Mouse (Mus musculus) lung, postnatal 4 days (tissue): ENCODE results near the gene Dok7.

Experiments
- DNase-seq, 2 experiments: peaks; one replicate each; pipeline ENCODE4 v3.0.0; 2021

The Dok7 gene

DNA sequence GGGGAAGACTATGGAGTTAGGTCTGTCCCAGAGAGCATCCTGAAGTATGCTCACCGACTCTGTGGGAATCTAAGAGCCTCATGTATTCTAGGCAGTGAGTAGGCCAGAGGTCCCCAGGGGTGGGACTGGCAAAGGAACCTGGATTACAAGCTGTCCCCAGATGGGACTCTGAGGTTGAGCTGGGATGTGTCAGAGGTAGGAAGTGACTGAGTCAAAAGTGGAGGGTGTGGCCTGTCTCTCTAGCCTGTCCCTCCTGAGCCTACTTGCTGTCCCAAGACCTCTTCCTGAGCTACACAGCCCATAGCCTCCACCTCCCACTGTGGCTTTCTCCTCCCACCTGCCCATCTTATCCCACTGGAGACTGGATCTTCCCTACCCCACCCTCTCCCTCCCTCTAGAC lies 1.6 kb downstream of the Dok7 start:
- no peak for DNase-seq

DNA sequence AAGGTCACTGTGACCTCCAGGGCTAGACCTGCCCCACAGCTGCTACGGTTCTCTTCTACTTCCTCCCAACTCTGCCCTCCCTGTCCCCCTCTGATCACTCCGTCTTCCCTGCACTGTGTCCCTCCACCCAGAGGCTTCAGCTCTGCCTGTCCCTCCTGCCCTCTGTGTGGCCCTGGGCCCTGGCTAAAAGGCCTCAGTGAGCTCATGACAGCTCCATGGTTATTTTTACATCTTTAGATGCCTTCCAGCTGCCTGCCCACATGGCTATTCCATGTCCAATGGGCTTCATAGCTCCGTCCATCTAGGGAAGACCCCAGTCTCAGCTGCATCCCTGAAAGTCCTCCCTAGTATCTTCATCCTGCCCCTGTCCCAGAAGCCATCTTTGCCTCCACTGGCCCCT lies 3.5 kb downstream of the Dok7 start:
- no peak for DNase-seq

DNA sequence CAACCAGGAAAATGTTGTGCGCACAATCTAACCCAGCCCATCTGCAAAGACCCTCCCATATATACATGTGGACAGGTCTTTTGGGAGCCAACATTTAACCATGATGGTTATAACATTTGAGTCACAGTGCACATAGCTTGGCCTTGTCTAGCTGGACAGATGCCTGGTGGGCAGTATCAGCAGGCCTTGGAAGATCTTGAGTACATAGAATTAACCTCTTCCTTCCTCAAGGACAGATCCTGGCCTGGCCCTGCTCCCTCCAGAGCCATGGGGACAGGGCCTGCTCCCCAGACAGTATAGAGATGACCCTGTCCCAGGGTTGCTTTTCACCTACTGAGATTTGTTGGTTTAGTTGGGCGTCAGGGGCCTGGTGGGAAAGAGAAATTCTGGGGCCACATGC lies 13.3 kb downstream of the Dok7 start:
- DNase-seq, result no peak

DNA sequence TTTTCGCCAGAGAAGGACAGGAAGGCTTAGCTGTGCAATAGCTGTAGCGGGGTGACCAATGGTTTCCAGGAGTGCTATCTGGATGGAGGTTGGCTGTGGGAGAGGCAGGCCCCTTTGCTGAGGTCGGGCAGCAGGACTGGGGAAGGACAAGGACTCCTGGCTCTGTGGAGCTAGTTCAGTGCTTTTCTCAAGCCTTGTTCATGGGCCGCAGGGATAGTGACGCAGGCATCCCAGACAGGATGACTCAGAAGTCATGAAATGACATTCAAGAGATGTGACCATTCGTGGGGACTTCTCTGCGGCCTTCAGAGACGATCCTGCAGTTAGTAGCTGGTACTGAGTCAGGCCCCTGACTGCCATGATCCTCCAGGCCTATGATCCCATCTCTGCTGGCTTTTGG lies 13.7 kb downstream of the Dok7 start:
- DNase-seq, result no peak

GRCm38 (mm10) chr5:35070953-35071352 lies 14.4 kb downstream of the Dok7 start:
- DNase-seq, result no peak

DNA sequence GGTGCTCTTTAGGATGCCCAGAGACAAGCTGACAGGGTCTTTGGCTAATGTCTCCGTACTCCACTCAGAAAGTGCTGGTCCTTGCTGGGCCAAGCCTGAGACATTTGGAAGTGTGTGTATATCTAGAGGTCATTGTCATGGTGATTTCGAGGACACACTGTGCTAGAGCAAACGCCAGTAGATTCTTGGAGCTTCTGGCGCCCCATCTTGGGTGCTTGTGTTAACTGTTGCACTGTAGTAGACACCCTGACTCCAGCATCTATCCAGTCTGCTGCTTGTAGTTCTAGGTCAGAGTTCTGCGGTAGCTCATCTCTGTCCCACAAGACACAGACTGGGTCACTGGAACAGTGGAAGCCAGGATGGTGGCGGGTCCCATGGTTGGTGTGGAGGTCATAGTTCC lies 15.3 kb downstream of the Dok7 start:
- DNase-seq, result no peak

DNA sequence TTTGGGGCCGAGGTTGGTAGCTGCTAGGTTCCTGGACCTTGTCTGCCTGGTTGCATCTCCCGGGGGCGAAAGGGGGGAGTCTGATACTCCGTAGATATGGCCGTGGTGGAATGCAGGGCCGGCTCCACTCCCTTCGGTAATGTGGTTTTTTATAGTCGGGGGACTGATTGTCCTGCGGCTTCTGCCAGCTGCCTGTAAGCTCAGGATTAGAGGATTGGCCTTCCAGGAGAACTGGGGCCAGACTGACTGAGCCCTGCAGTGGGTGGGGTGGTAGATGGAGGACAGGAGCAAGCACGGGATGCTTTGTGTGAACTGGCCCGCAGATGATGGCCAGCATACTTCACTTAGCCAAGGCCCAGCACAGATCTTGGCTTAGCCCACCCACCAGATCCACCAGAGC lies 16.7 kb downstream of the Dok7 start:
- DNase-seq, result no peak

DNA sequence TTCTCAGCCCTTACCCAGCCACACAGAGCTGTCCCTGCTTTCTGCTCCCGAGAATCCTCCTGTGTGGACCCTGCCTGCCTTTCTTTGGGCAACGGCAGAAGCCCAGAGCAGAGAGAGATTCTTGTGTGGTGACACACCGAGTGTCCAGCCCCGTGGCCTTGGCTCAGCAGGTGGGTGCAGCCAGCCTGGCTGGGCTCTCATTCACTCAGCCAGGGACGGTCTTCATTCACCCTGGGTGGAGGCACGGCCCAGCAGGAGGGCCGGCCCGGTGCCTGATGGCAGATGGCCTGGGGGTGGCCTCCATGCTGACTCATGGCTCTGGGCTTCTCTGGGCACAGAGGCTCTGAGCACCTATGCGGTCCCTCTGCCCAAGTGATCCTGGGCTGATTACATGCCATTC lies 17.4 kb downstream of the Dok7 start:
- DNase-seq, result no peak

DNA sequence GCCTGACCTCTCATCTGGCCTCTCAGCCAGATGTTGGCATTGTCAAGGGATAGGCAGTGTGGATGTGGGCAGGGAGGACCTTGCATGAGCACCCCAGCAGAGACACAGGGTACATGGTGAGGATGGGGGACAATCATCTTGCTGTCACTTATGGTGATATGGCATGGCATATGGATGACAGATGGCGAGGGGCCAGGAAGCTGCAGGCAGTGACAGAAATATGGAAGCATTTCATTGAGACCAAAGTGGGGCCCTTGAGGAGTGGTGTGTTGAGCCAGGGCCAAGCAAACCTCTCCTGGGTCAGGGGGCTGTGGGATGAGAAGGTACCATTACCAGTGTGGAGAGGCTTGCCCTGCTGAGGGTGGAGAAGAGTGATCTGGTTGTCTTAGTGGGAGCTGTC lies 19.8 kb downstream of the Dok7 start:
- DNase-seq, result no peak

DNA sequence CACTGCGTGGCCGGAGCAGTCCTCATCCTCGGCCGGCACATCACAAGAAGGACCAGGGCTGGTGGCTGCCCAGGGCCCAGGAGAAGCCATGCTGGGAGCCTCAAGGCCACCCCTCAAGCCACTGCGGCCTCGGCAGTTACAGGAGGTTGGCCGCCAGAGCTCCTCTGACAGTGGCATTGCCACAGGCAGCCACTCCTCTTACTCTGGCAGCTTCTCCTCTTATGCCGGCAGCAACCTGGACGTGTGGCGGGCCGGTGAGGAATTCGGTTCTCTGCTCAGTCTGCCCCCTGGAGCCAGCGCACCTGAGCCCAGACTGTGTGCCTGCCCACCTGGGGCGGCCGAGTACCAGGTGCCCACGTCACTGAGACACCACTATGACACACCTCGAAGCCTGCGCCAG lies 22.5 kb downstream of the Dok7 start:
- DNase-seq, result no peak

- DNase-seq, result no peak
Observed at GRCm38 (mm10) chr5:35084913-35085312, 28.3 kb downstream of the Dok7 start.

DNA sequence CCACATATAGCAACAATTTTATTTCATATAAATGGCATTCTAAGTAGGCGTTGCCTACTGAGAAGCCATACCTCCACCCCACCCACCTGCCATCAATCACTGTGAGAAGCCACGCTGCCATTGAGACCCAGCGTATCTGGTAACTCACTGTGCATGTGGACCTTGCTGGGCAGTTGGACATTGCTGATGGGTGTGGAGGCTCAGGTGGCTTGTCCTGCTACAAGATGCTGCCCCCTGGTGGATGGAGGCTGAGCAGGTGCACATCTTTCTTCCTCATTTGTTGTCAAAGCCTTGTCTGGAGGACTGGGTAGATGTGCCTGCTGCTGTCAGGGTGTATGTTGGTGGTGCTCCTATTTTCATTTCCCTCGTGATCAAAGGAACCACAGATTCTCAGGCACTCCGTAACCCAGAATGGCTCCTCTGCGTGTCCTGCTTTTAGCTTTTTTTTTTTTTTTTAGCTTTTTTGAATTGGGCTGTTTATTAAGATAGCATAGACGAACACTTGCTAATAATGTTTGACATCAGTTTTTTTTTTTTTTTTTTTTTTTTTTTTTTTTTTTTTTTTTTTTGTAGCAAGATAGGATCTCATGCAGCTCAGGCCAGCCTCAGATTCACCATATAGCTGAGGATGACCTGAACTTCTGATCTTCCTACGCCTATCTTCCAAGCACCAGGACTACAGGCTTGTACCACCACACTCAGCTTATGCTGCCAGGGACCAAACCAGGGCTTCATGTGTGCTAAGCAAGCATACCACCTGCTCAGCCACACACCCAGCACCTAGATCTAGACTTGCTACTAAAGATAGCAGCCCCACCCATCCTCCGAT lies 32.4 kb downstream of the Dok7 start:
- peak; percentile 57 to 69 for DNase-seq

DNA sequence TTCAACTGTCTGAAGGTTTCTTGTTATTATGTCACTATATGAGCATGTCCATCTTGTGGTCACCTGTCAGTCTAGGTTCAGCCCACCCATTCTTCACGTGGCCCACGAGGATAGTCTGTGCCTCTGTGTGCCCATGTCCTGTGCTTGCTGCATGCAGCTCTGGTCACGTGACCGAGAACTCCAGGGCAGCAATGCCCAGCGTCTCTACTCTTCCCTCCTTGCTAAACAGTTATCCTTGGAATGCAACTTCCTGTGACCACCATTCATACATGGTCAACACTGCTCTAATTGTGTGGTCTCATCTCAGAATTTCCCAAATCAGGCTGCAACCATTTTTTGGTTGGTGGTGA lies 33.0 kb downstream of the Dok7 start:
- no peak for DNase-seq

GRCm38 (mm10) chr5:35091636-35092035 lies 35.1 kb downstream of the Dok7 start:
- no peak for DNase-seq

DNA sequence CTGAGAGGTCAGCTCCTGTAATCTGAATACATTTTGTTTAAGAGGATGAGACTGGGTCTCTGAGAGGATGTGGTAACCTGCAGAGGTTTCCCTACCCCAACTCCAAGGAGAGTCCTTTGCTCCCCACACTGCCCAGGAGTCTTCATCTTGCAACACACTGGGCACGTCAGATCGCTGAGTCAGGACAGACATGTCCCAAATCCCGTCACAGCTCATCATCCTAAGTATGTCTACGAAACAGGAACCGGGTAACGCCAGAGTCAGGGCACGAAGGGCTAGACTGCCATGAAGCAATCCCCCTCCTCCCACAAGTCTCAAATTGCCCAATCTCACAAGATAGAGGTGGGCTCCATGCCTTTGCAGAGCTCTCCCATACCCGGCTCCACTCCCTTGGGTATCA lies 46.5 kb downstream of the Dok7 start:
- no peak for DNase-seq

DNA sequence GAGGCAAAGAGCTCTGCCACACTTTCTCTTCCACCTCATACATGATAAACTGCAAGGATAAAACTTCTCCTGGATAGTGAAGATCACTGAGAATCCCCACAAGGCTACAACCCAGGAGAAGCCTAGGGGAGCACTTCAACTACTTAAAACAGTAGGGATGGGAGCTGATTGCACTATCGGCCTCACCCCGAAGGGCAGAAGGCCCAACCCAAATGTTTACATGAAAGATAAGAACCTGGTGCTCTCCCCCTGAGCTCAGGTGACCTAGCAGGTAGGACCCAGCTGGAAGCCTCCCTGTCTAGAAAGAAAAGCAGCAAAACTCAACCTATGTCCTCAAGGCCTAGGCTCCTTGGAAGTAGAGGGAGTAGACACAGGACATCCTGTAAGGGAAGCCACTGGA lies 47.0 kb downstream of the Dok7 start:
- no peak for DNase-seq

GRCm38 (mm10) chr5:35104183-35104959 lies 47.8 kb downstream of the Dok7 start:
- DNase-seq, result no peak

DNA sequence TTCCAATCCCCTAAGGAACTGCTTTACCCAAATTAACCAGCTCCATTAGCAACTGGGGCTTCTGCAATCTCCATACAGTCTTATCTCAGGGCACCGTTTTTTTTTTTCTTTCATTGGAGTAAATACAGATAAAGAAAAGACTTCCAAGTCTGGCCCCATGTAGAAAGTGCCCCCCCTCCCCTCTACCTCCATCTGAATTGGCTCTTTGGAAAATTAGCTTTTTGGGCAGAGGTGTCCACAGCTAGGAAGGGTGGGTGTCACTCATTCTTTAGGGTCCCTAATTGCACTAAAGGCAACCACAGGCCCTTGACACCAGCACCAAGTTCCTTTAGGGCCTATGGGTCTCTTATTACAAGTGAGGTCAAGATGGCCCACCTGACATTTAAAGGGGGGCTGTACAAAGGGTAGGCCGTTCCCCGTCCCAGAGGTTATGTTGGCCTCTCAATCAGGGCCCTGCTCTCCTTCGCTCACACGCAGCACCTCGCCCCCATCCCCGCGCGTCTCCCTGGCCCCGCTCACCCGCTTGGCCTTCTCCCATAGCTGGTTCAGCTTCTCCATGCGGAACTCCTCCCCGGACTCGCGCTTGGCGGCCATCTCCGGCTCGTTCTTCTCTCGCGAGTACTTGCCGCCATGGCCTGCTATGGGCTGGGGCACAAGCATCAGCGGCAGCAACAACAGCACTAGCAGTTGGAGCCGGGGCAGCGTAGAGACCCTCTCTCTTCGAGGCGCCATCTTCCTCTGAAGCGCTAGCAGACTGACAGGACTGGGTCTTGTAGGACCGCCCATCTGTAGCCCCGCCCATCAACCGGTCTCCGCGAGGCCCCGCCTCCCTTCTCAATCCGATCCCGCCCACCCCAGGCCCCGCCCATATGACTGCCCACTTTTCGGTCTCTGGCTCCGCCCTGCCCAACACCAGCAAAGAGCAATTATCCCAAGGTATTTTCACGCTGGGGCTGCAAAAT lies 48.7 kb downstream of the Dok7 start, which contains the start of gene Lrpap1:
Lrpap1 (minus strand) TSS at position 807 of the 962 bp plus-strand sequence.
- DNase-seq, result peak; percentile 86 to 90

DNA sequence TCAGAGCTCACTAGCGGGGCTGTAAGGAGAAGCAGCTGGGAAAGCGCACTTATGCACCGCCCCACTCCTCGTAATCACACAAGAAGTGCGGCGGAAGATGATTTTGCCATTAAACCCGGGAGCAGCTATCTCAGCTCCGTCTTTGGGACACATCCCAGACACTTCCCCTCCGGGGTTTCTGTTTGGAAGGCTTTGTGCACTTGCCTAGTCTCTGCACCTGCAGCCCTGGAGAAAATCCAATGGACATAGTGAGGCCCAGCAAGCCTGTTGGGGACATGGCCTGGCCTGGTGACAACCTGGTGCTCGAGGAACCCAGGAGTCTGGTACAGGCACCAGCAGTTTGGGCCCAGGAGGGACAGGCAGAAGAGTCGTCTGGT lies 49.3 kb downstream of the Dok7 start:
- no peak for DNase-seq

DNA sequence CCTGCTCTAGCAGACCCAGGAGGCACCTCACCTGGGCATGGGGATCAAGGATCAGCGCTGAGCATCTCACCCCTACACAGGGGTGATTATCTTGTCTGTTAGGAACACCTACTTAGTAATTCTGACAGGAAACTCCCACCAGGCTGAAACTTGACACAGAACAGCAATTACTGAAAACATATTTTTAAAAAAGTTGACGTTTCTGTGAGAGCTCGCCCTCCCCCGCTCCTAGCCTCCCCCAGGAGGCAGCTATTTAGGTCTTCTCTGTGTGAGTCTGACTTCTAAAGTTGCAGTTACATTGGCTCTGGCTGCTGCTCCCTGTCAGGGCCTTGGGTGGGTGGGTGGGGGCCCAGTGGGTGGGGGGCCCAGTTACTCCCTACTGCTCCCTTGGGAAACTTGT lies 55.9 kb downstream of the Dok7 start:
- no peak for DNase-seq

- DNase-seq, result no peak
Observed at GRCm38 (mm10) chr5:35116002-35116401, 59.4 kb downstream of the Dok7 start.

DNA sequence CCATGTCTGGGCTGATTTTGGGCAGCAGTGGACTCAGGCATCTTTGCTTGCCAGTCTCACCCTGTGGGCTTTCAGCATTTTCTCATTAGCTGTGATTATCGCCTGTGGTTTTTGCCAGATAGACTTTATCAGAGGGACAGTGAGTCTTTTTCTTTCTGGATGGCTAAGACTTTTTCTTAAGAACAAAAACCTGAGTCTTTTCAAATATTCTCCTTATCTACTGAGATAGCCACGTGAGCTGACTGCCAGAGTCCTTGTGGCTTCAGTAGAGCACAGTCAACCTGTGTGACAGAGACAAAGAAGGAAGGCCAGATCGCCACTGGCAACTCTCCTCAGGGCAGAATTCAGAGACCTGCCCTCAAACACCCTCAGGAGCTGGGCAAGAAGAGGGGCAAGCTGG lies 61.1 kb downstream of the Dok7 start:
- no peak for DNase-seq

DNA sequence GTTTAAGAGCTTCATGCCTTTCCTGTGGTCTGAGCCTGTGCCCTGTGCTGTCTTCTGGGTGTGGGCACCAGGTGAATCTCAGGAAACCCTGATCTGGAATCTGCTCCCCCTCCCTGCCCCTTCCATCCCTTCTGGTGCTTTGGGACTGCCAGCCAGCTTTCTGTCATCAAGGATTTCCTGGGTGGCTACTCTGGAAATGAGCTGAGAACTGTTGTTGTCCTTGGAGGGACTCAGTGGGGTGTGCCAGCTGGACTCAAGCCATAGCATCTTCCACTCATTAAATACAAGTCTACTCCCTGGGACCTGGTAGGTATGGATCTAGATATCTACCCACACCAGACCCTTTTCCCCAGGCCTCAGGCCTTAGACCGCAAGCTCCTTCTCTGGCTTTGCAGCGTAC lies 61.9 kb downstream of the Dok7 start:
- no peak for DNase-seq
